Mouse (Mus musculus) MEL (cell line): ENCODE results near the gene Dhh.

ENCODE experiments used
- CTCF ChIP-seq, 3 experiments: IDR thresholded peaks in 2 of 3; conservative IDR thresholded peaks in 1 of 3; 2 replicates each; pipeline ENCODE4 v1.5.1; 2011 to 2012; ENCODE audit warnings: low read length in 3 of 3, low read depth in 2 of 3, mild to moderate bottlenecking in 2 of 3, improper control_type of control experiment in 1 of 3, inconsistent platforms in 1 of 3, mixed read lengths in 1 of 3, moderate library complexity in 1 of 3; ENCODE audit not compliant: control insufficient read depth in 1 of 3, insufficient read depth in 1 of 3, poor library complexity in 1 of 3, severe bottlenecking in 1 of 3
- MEF2A ChIP-seq: IDR thresholded peaks from 2 replicates; pipeline ENCODE4 v1.6.1; 2014; ENCODE audit warnings: low read depth, mild to moderate bottlenecking, inconsistent platforms, low read length, improper control_type of control experiment; ENCODE audit not compliant: poor library complexity, insufficient replicate concordance, severe bottlenecking; ENCODE audit errors: extremely low read depth
- ZMIZ1 ChIP-seq: IDR thresholded peaks from 2 replicates; pipeline ENCODE4 v1.6.1; 2012; ENCODE audit warnings: low read depth, mild to moderate bottlenecking, inconsistent platforms, low read length, improper control_type of control experiment, moderate library complexity

GRCm38 (mm10) chr15:98850668-98851067, 47.7 kb downstream of the Dhh start:
- TF ChIP-seq ZMIZ1, result no peak
- TF ChIP-seq CTCF (IDR thresholded peaks at IDR 0.05 in 2 of 3, conservative IDR thresholded peaks at IDR 0.05 in 1 of 3; ENCODE audit: control insufficient read depth in 1 of 3, insufficient read depth in 1 of 3, low read depth in 2 of 3, low read length in 3 of 3, poor library complexity in 1 of 3, severe bottlenecking in 1 of 3), result no peak
- TF ChIP-seq MEF2A, result no peak
